Mouse (Mus musculus): ENCODE measurements around the gene Clint1.
A peak's percentile ranks its signal among the peaks of the same experiment; 100 is the strongest.

Clint1 gene

DNA sequence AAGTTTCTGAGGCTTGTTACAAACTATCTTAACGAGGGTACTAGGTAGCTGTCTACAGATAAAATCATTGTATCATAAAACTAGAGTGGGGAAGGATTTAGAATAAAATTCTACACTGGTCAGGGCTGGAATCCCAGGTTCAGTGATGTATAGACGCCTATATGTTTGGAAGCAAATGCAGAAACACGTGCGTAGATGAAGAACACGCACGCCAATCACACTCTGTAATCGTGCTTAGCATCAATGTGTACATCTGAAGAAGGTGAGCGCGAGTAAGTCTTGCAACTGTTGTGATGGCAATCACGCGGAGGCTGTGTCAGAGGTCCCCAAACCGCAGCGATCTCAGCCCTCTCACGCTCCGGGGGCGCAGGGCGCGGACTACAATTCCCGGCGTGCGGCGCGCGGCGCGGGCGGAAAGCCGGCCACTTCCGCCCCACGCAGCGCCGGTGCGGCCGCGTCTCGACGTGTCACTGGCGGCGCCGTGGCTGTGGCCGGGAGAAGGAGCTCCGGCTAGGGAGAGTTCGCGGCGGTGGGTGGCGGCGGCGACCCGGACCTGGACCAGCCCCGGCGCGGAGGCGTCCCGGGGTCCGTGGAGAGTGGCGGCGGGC lies at the start of gene Clint1:
TSS of gene Clint1 (plus strand) at position 536 of the 608 bp plus-strand sequence.
- DNase-seq = peak; percentile 75 to 83

- no peak for DNase-seq
These were observed 47.8 kb upstream of the Clint1 start for GRCm38 (mm10) chr11:45804068-45804467.

GRCm38 (mm10) chr11:45805312-45805772 lies 46.5 kb upstream of the Clint1 start:
- DNase-seq = no peak

GRCm38 (mm10) chr11:45805810-45806209 lies 46.0 kb upstream of the Clint1 start:
- no peak for DNase-seq

- no peak for DNase-seq
These were observed 45.6 kb upstream of the Clint1 start for GRCm38 (mm10) chr11:45806264-45806663.

DNA sequence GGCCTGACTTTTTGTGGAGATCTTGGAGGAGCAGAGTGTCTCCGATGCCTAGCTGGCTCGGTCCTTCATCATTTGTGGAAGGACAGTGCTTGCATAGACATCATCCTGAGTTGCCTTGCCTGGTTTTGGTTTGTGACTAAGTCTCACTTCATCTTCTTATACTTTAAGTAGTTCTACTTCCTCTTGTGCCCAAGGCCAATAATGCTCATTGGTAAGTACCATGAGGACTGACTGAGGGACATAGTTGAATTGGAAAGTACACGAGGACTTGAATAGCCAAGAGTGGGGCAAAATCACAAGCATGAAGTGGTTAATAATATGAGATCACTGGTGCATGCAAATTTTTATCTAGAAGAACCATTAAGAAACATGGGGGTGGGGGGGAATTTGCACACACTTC lies 45.0 kb upstream of the Clint1 start:
- no peak for DNase-seq

DNA sequence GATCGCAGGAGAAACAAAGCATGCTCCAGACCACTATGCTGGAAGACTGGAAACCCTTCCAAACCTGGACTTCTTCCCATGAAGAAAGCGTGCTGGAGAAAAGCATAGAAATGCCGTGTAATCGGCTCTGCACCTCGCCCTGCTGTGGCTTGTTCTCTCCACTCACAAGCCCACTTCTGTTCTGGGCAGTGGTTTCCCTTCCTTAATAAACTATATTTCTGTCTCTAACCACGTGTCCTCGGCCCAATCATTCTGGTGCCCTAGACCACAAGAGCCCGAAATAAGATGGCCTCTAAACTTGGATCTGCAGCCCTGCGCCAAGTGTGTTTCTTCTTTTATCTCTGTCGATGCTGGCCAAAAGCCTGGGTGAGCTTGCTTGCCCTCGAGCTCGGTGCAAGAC lies 44.0 kb upstream of the Clint1 start:
- DNase-seq = no peak

GRCm38 (mm10) chr11:45809424-45809823 lies 42.4 kb upstream of the Clint1 start:
- DNase-seq = no peak

GRCm38 (mm10) chr11:45810056-45810455 lies 41.8 kb upstream of the Clint1 start:
- DNase-seq = no peak

- no peak for DNase-seq
These were observed 41.0 kb upstream of the Clint1 start for GRCm38 (mm10) chr11:45810805-45811204.

DNA sequence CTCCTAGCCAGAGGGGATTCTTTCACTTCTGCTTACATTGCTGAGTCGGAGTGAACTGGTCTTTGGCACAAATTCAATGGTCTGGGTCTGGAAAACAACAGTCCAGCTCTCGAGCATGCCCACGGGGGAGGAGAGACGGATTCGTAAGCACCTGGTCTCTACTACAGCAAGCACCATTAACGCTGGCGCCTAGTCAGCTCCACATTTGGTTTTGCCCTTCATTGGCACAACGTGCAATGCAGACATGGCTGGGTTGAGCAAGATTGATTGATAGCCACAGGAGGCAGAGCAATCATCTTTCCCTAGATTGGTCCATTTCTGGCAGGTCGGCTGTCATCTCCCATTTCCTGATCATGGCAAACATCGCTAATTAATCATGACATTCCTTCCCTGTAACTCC lies 36.2 kb upstream of the Clint1 start:
- no peak for DNase-seq

DNA sequence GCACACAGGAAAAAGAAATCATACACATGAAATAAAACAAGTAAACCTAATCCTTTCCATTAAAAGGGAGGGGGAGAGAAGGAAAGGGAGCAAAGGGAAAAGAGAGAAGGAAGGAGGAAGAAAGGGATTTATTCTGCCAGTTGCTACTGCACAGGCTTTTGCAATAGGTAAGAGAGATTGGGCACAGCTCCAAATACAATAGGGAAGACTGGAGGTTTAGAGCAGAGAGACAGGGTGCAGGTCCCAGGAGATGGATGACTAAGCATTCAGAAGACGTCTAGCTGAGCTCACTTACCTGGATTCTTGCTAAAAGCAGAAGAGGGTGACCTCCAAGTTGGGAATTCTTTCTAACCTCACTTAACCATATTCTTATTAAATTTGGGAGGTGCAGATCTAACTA lies 35.1 kb upstream of the Clint1 start:
- DNase-seq = no peak

- DNase-seq = no peak
These were observed 33.9 kb upstream of the Clint1 start for GRCm38 (mm10) chr11:45817996-45818395.

- no peak for DNase-seq
These were observed 30.9 kb upstream of the Clint1 start for GRCm38 (mm10) chr11:45820930-45821329.

- no peak for DNase-seq
These were observed 21.7 kb upstream of the Clint1 start for GRCm38 (mm10) chr11:45830112-45830511.

DNA sequence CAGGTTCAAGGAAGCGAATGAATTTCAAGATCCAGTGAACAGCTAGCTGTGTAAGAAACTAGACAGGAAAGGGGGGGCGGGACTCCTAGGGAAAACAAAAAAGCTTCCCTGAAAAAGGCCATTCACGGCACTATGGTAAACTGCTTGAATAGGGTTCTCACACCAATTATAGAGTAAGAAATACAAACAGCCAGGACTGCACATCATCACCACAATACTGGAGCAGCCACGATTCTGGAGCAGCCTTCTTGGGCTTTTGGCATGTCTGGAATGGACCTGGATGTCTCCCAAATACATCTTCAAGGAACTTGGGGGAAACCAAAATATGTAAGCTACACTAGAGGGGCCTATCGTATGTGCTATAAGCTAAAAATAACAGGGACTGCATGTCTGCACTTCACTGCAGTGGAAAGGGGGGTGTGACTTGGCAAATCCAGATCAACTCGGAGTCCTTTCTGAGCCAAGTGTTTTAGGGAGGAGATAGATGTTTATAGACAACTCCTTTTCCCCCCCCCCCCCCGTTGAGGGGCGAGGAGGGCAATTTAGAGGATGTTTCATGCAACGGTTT lies 21.0 kb upstream of the Clint1 start:
- no peak for DNase-seq

- DNase-seq = no peak
These were observed 20.2 kb upstream of the Clint1 start for GRCm38 (mm10) chr11:45831476-45832143.

DNA sequence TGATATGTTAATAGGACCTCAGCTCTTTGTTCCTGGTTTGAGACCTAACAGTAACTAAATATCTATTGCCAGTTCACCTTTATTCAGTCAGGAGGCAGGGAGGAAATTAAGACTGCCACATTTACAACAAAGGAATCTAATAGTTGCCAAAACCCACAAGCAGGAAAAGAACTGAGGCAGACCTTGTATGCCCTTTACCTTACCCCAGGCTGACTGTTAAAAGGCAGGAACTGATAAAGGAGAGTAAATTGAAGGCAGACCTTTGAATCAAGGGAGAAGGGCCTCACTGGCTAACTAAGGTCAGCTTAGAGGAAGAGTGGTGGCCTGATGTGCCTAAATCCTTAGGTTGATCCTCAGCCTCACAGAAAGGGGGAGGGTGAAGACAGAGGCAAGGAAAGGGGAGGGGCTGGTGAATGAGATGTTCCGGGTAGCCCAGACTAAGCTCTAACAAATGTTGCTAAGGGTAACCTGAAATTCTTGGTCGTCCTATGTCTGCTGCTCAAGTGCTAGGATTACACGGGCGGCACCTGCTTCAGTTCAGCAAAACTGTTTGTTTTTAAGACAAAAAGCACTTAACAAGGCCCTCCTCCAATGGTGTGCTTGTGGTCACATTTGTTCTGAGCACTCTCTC lies 16.1 kb upstream of the Clint1 start:
- no peak for DNase-seq

- DNase-seq = no peak
These were observed 14.5 kb upstream of the Clint1 start for GRCm38 (mm10) chr11:45837257-45837817.

- DNase-seq = no peak
These were observed 13.4 kb upstream of the Clint1 start for GRCm38 (mm10) chr11:45838450-45838849.

GRCm38 (mm10) chr11:45840332-45840731 lies 11.5 kb upstream of the Clint1 start:
- no peak for DNase-seq

GRCm38 (mm10) chr11:45846008-45846407 lies 5.8 kb upstream of the Clint1 start:
- DNase-seq = no peak

- DNase-seq = no peak
These were observed 4.3 kb upstream of the Clint1 start for GRCm38 (mm10) chr11:45847548-45847947.

GRCm38 (mm10) chr11:45848253-45848652 lies 3.6 kb upstream of the Clint1 start:
- DNase-seq = no peak

All from spleen, adult 18-20 months (tissue).